Mouse (Mus musculus): ENCODE measurements at regions not wholly inside any gene's neighbourhood (a gene's known extent, or its start where the extent isn't known, plus 50 kb on each side); places are given as distances from the start of the nearest gene placed in this dataset.
"Not testable (repeated sequence)": the region's sequence is repeated elsewhere in the genome, so short reads cannot be mapped to it uniquely, and the experiment has no call there.

DNA sequence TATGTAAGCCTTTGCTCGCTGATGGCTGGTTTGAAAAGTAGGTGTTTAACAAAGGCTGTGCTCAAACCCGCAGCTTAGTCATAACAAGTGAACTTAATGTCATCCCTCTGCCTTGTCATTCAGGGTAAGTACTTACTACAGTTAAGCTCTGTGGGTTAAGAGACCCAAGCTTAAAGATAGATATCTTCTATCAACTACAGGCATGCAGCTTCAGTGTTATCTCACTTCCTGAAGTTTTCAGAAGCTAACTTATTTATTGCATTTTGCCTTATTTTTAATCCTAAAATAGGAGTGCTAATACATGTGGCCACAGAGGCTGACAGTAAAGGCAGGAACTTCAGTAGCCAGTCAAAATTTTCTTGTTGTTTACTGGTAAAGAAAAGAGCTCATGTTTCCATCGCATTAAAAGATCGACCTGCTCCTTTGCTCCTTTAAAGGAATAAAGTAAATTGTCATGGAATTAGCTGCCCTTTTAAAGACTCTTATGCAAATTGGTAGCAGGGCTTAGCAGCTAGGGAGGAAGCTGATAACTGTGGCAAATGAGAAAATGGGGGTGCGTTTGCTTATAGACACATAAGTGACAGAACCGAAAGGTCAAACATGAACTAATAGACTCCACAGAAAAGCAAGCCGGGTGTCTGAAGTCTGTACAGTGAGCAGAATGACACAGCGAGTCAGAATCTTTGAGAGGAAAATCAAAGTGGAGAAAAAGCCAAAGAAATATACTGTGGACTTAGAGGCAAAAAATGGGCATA, 55.9 kb upstream of the Inpp4b start:
- ATAC-seq (replicated peaks; ENCODE audit: low FRiP score, low TSS enrichment, poor library complexity, severe bottlenecking), result peak; percentile 84

DNA sequence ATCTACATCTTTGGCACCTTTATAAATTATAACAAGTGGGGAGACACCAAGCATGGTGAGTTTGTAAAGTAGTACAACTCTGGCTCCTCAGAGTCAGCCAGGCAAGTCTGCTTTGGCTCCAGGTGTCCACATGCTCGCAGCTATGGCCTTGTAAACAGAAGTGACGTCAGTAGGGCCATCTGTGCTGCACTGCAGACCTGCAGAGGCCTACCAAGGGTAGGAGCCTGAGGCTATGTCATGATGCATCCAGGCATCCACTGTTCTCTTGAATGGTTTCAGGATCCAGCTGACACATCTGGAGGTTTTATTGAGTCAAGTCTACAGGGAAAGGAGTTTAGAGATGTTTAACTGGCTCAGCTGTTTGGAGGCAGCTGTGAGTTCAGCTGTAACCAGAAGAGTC, 82.3 kb upstream of the Inpp4b start:
- no peak for ATAC-seq (replicated peaks; ENCODE audit: low FRiP score, low TSS enrichment, poor library complexity, severe bottlenecking)

- no peak for ATAC-seq (replicated peaks; ENCODE audit: low FRiP score, low TSS enrichment, poor library complexity, severe bottlenecking)
Measured at GRCm38 (mm10) chr8:81223872-81224271, 118.5 kb upstream of the Inpp4b start.

- ATAC-seq (replicated peaks; ENCODE audit: low FRiP score, low TSS enrichment, poor library complexity, severe bottlenecking), result not testable (repeated sequence)
Measured at GRCm38 (mm10) chr8:81187061-81187790, 155.1 kb upstream of the Inpp4b start.

DNA sequence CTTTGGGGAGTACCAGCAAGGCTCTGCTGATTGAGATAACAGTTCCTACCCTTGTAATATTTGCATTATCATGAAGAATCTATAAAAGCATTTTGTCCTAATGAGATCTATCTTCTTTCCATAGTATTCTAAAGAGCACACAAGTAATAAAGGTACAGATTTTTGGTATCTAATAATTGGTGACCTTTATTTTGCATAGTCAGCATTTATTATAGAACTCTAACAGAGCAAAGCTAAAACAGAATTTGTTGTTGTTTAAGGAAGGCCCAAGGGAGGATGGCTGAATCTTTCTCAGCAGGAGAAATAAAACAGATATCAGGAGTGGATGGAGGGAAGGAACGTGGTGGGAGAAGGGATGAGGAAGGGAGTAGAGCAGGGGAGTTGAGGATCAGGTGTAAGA, 160.8 kb upstream of the Usp38 start:
- no peak for ATAC-seq (replicated peaks; ENCODE audit: low FRiP score, low TSS enrichment, poor library complexity, severe bottlenecking)

DNA sequence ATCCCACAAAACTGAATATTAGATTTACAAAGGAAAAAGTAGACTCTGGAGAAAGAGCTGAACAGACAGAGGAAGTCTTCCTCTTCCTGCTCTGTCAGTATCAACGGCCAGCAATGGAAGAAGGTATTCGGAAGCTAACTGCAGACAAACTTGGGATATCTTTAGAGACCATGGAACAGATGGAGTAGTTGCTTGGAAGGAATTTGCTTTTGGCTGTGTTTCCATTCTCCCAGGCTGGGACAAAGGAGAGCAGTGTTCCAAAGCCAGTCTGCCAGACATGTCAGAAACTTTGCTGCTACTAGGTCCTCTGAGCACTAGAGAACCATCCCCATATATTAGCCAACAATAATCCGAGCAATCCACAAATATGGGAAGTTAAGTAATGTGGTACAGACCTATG, 132.5 kb upstream of the Usp38 start:
- no peak for ATAC-seq (replicated peaks; ENCODE audit: low FRiP score, low TSS enrichment, poor library complexity, severe bottlenecking)

DNA sequence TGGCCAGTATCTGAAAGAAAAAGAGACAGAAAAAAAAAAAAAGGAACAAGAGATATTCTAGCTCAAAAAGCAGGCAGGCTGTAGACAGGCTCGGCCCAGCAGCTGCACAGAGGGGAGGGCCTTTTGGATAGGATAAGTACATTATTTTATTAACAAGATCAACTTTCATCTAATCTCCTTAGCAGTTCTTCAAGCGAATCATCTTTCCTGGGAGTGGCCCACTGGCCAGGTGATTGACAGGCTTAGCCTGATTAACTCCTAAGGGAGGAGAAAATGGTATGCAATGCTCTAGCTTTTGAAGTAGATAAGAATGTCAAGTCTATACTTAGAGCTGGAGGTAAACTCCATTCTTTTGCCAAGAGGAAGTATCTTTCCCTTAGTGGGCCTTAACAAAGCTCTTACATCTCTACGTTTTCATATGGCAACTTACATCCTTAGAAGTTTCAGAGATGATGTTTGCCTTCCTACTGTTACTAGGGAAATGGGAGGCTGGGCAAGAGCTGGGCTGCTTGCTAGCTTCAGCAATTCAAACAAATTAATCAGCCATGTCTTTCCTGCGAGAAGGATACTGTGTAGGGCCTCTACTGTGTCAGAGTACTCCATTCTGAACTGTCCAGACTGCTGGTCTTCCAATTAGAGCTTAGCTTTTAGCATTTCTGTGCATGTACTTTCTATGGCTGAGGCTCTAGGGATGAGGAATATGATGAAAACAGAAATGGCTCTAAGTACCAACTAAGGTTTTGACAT, 92.2 kb upstream of the Usp38 start:
- ATAC-seq (replicated peaks; ENCODE audit: low FRiP score, low TSS enrichment, poor library complexity, severe bottlenecking), result peak; percentile 61

DNA sequence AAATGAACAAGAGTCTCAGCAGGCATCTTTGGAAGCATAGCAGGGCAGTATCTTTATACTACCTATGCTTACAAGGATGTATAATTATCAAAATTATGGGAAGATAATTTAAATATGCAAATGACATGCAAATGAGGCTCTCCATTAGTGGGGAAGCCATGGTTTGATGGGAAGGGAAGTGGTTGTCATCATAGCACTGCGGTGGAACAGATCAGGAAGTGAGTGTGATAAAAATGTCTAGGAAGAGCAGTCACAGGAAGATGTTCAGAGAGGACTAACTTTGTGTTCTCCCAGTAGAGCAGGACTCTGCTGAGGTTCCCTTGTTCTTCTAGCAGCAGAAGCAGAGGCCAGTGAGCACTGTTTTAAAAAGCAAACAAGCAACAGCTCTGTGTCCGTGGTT, 84.2 kb upstream of the Usp38 start:
- no peak for ATAC-seq (replicated peaks; ENCODE audit: low FRiP score, low TSS enrichment, poor library complexity, severe bottlenecking)

DNA sequence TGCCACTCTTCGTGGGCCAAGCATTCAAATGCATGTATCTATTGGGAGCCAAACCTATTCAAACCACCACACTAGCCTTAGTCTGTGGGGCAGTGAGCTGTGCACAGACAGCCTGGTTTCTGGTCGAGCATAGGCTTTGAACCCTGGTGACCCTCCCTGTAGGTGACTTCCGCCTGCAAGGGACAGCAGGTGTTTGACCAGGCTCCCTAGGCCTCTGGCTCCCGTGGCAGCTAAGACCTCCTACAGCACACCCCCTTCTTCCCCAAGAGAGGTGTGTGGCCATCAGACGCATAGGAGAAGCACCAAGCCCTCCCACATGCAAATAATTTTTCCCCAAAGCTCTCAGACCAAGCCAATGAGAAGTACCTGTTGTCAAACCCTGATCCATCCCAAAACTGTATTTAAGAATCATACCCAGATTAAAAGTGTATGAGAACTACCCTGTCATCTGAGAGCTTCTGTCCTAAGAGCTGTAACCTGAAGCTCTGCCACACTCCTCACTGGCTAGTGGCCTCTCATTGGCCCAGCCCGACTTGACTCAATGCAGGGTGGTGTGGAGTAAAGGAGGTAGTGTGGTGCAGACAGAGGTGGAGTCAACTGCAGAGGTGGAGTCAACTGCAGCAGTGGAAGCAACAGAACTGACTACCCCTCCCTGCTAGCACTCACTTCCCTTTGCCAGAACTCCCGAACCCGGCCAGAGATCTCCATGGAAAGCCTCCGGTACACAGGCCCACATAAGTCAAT, 82.5 kb upstream of the Usp38 start:
- ATAC-seq (replicated peaks; ENCODE audit: low FRiP score, low TSS enrichment, poor library complexity, severe bottlenecking), result no peak

- no peak for ATAC-seq (replicated peaks; ENCODE audit: low FRiP score, low TSS enrichment, poor library complexity, severe bottlenecking)
Measured at GRCm38 (mm10) chr8:81095237-81095636, 80.5 kb upstream of the Usp38 start.

DNA sequence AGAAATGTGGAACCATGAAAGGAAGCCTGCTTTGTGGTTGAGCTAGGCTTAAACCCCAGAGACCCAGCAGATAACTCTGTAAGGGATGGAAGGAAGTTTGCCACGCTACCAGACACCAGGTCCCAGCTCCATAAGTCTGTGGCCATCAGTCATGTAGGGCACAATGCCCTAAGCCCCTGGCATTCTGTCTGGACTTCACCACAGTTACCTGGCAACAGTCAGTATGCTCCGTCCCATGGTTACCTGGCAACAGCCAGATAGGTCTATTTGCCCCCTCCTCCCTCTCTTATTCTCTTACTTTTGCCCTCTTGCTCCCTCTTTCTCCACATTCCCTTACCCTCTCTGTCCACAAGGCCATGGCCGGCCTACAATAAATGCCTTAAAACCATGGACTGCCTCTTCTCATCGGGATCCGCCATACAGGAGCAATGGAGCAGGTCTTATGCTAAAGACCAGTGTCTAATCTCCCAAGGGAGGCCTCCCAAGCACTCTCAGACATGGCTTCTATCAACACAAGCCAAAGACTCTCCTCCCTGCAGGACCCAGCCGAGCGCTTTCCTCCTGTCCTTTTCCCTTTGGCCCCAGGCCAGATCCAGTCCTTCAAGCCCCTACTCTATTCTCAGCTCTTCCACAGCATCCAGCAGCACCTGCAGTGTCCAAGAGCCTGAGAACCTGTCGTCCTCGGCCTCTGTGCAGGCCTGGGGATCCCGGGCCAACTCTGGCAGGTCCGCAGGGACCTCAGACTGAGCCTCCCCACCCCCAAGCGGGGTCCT, 66.3 kb upstream of the Usp38 start:
- no peak for ATAC-seq (replicated peaks; ENCODE audit: low FRiP score, low TSS enrichment, poor library complexity, severe bottlenecking)

- ATAC-seq (replicated peaks; ENCODE audit: low FRiP score, low TSS enrichment, poor library complexity, severe bottlenecking), result no peak
Measured at GRCm38 (mm10) chr8:81079887-81080300, 65.2 kb upstream of the Usp38 start.

DNA sequence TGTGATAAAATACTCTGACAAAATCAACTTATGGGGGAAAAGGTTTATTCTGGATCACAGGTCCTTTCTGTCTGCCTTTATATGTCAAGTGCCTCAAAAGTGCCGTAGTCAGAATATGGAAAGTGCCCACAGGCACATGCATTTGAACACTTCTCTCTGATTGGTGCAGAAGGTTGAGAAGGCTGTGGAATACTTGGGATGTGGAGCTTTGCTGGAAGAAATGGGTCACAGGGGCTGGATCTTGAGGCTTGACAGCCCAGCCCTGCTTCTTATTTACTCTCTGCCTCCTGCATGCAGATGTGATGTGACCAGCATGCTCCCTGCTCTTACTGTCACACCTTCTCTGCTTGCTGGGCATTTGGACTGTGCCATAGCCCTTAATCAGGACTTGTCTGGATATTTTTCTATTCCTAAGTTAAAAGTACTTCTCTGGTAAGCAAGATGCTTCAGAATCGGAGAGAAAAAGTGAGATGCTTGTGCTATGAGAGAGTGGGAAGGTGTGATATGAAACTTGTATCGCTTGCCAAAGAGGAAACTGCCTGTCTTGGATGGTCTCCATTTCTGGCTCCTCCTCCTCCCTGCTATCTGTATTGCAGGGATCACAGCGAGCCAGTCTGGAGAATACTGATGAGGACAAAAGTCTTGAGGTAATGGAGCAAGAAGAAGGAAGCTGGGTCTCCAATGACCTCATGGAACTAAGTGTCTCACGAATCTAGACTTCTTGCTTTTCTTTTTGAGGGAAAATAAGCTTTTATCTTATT, 54.5 kb upstream of the Usp38 start:
- ATAC-seq (replicated peaks; ENCODE audit: low FRiP score, low TSS enrichment, poor library complexity, severe bottlenecking), result peak; percentile 93

DNA sequence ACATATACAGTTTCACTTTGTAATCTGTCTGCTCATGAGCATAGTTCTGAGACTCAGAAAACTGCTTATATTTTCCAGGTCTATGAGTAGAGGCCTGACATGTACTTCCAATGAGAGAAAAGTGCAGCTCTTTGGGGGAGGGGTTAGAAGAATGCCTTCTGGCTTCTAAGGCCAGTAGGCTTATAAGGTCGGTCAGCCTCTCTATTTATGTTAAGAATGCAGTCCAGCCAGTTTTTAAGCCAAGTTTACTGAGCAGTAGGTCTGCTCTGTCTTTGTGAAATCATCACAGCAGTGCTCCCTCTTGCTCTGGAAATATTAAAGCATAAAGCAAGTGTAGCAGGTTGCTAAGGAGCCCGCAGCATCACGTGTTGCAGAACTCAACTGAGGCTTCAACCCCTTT, 53.8 kb upstream of the Usp38 start:
- no peak for ATAC-seq (replicated peaks; ENCODE audit: low FRiP score, low TSS enrichment, poor library complexity, severe bottlenecking)

DNA sequence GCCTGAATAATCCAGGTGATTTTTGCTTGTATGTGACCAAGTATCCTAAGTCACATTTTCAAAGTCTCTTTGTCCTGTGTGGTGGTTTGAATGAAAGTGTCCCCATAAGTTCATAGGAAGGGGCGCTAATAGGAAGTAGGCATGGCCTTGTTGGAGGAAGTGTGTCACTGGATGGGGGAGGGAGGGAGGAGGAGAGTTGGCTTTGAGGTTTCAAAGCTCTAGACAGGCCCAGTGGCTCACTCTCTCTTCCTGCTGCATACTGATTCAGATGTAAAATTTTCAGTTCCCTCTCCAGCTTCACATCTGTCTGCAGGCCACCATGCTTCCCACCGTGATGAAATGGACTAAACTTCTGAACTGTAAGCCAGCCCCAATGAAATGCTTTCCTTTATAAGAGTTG, 52.0 kb upstream of the Usp38 start:
- ATAC-seq (replicated peaks; ENCODE audit: low FRiP score, low TSS enrichment, poor library complexity, severe bottlenecking), result no peak

All from megakaryocyte-erythroid progenitor cell, adult 5-6 weeks (primary cell).